Mouse (Mus musculus) MEL (cell line): ENCODE data around the gene Dlg2. TPM values are rescaled to one million over a fixed set of nuclear protein-coding genes. Genes with fewer than 3 reads are reported as not detected.

ENCODE experiments used
- DNase-seq: peaks from one replicate; pipeline ENCODE4 v3.0.0; 2011; ENCODE audit warnings: low read depth, low spot score
- H3K27ac ChIP-seq: 2 replicates; pipeline ENCODE4 v1.5.1; 2012; ENCODE audit warnings: low read depth, mild to moderate bottlenecking, control low read depth, low read length, moderate library complexity; ENCODE audit not compliant: control insufficient read depth
- H3K27me3 ChIP-seq, 2 experiments: fragments of 150-350 bp in 1 of 2; sonication (generic) in 1 of 2; 2 replicates each; pipeline ENCODE4 v1.6.1; 2012; ENCODE audit warnings: low read length in 2 of 2, mild to moderate bottlenecking in 2 of 2, improper control_type of control experiment in 1 of 2, moderate library complexity in 1 of 2; ENCODE audit not compliant: insufficient read depth in 2 of 2, control insufficient read depth in 1 of 2
- H3K36me3 ChIP-seq, 2 experiments: 2 replicates each; pipeline ENCODE4 v1.6.1; 2012 to 2014; ENCODE audit warnings: low read length in 2 of 2, improper control_type of control experiment in 1 of 2, inconsistent platforms in 1 of 2, mild to moderate bottlenecking in 1 of 2; ENCODE audit not compliant: insufficient read depth in 2 of 2, control insufficient read depth in 1 of 2
- H3K4me1 ChIP-seq, 2 experiments: fragments of 150-350 bp in 1 of 2; sonication (generic) in 1 of 2; 2 replicates each; pipeline ENCODE4 v1.6.1; 2012; ENCODE audit warnings: low read length in 2 of 2, improper control_type of control experiment in 1 of 2, mild to moderate bottlenecking in 1 of 2; ENCODE audit not compliant: insufficient read depth in 2 of 2, control insufficient read depth in 1 of 2
- H3K4me3 ChIP-seq, 2 experiments: fragments of 150-350 bp in 1 of 2; sonication (generic) in 1 of 2; 2 replicates each; pipeline ENCODE4 v1.5.1; 2012; ENCODE audit warnings: low read depth in 2 of 2, low read length in 2 of 2, mild to moderate bottlenecking in 2 of 2, moderate library complexity in 2 of 2, control low read depth in 1 of 2, improper control_type of control experiment in 1 of 2; ENCODE audit not compliant: control insufficient read depth in 1 of 2, insufficient read depth in 1 of 2
- H3K79me2 ChIP-seq: 2 replicates; pipeline ENCODE4 v1.6.1; 2012; ENCODE audit warnings: mild to moderate bottlenecking, low read length, moderate library complexity; ENCODE audit not compliant: control insufficient read depth, poor library complexity, insufficient read depth
- H3K9ac ChIP-seq: 2 replicates; pipeline ENCODE4 v1.6.1; 2012; ENCODE audit warnings: low read depth, mild to moderate bottlenecking, control low read depth, low read length, moderate library complexity; ENCODE audit not compliant: control insufficient read depth, poor library complexity, severe bottlenecking
- H3K9me3 ChIP-seq: fragments of 150-350 bp; sonication (generic); replicated peaks from 2 replicates; pipeline ENCODE4 v1.6.1; 2012; ENCODE audit warnings: mild to moderate bottlenecking, low read length, improper control_type of control experiment, moderate library complexity; ENCODE audit not compliant: insufficient read depth
- CHD1 ChIP-seq: IDR thresholded peaks from 2 replicates; pipeline ENCODE4 v1.6.1; 2012; ENCODE audit warnings: low read depth, mild to moderate bottlenecking, inconsistent platforms, low read length, improper control_type of control experiment
- CTCF ChIP-seq, 3 experiments: IDR thresholded peaks in 2 of 3; conservative IDR thresholded peaks in 1 of 3; 2 replicates each; pipeline ENCODE4 v1.5.1; 2011 to 2012; ENCODE audit warnings: low read length in 3 of 3, low read depth in 2 of 3, mild to moderate bottlenecking in 2 of 3, improper control_type of control experiment in 1 of 3, inconsistent platforms in 1 of 3, mixed read lengths in 1 of 3, moderate library complexity in 1 of 3; ENCODE audit not compliant: control insufficient read depth in 1 of 3, insufficient read depth in 1 of 3, poor library complexity in 1 of 3, severe bottlenecking in 1 of 3
- E2F4 ChIP-seq: IDR thresholded peaks from 2 replicates; pipeline ENCODE4 v1.6.1; 2011; ENCODE audit warnings: low read depth, low read length, improper control_type of control experiment, borderline replicate concordance
- GABPA ChIP-seq: IDR thresholded peaks from 2 replicates; pipeline ENCODE4 v1.6.1; 2012; ENCODE audit warnings: low read depth, mild to moderate bottlenecking, inconsistent platforms, low read length, improper control_type of control experiment, moderate library complexity
- GATA1 ChIP-seq: IDR thresholded peaks from 2 replicates; pipeline ENCODE4 v1.6.1; 2011; ENCODE audit warnings: low read depth, low read length, improper control_type of control experiment
- HCFC1 ChIP-seq: IDR thresholded peaks from 2 replicates; pipeline ENCODE4 v1.6.1; 2012; ENCODE audit warnings: low read depth, mild to moderate bottlenecking, inconsistent platforms, low read length, improper control_type of control experiment, moderate library complexity
- JUND ChIP-seq: IDR thresholded peaks from 2 replicates; pipeline ENCODE4 v1.6.1; 2011; ENCODE audit warnings: low read depth, mild to moderate bottlenecking, improper control_type of control experiment, low read length
- MAFK ChIP-seq: IDR thresholded peaks from 2 replicates; pipeline ENCODE4 v1.6.1; 2011; ENCODE audit warnings: low read depth, mild to moderate bottlenecking, low read length, improper control_type of control experiment, borderline replicate concordance
- MEF2A ChIP-seq: IDR thresholded peaks from 2 replicates; pipeline ENCODE4 v1.6.1; 2014; ENCODE audit warnings: low read depth, mild to moderate bottlenecking, inconsistent platforms, low read length, improper control_type of control experiment; ENCODE audit not compliant: poor library complexity, insufficient replicate concordance, severe bottlenecking; ENCODE audit errors: extremely low read depth
- MXI1 ChIP-seq: IDR thresholded peaks from 2 replicates; pipeline ENCODE4 v1.6.1; 2011; ENCODE audit warnings: mild to moderate bottlenecking, low read depth, low read length, improper control_type of control experiment
- MYC ChIP-seq: IDR thresholded peaks from 2 replicates; pipeline ENCODE4 v1.6.1; 2011; ENCODE audit warnings: low read depth, mild to moderate bottlenecking, low read length, improper control_type of control experiment, moderate library complexity
- NELFE ChIP-seq: IDR thresholded peaks from 2 replicates; pipeline ENCODE4 v1.6.1; 2011; ENCODE audit warnings: low read depth, low read length, improper control_type of control experiment
- NRF1 ChIP-seq: IDR thresholded peaks from 2 replicates; pipeline ENCODE4 v1.6.1; 2014; ENCODE audit warnings: low read depth, mild to moderate bottlenecking, inconsistent platforms, low read length, improper control_type of control experiment, moderate library complexity; ENCODE audit not compliant: poor library complexity, insufficient read depth, severe bottlenecking
- POLR2AphosphoS2 ChIP-seq: IDR thresholded peaks from 2 replicates; pipeline ENCODE4 v1.6.1; 2011; ENCODE audit warnings: low read length, improper control_type of control experiment
- POLR2AphosphoS5 ChIP-seq: IDR thresholded peaks from 2 replicates; pipeline ENCODE4 v1.6.1; 2012; ENCODE audit warnings: low read depth, borderline replicate concordance, mild to moderate bottlenecking, inconsistent platforms, low read length, moderate library complexity, mixed read lengths
- RAD21 ChIP-seq: IDR thresholded peaks from 2 replicates; pipeline ENCODE4 v1.6.1; 2011; ENCODE audit warnings: mild to moderate bottlenecking, low read depth, low read length, improper control_type of control experiment
- RCOR1 ChIP-seq: IDR thresholded peaks from 2 replicates; pipeline ENCODE4 v1.6.1; 2012; ENCODE audit warnings: low read depth, mild to moderate bottlenecking, inconsistent platforms, low read length, improper control_type of control experiment
- TAL1 ChIP-seq: IDR thresholded peaks from 2 replicates; pipeline ENCODE4 v1.6.1; 2012; ENCODE audit warnings: mild to moderate bottlenecking, inconsistent platforms, low read length, moderate library complexity, mixed read lengths
- TCF12 ChIP-seq: IDR thresholded peaks from 2 replicates; pipeline ENCODE4 v1.6.1; 2014; ENCODE audit warnings: low read depth, mild to moderate bottlenecking, inconsistent platforms, low read length, improper control_type of control experiment, moderate library complexity
- UBTF ChIP-seq: IDR thresholded peaks from 2 replicates; pipeline ENCODE4 v1.6.1; 2012; ENCODE audit warnings: low read depth, mild to moderate bottlenecking, inconsistent platforms, low read length, improper control_type of control experiment, moderate library complexity, borderline replicate concordance; ENCODE audit not compliant: insufficient read depth
- USF1 ChIP-seq: IDR thresholded peaks from 2 replicates; pipeline ENCODE4 v1.6.1; 2014; ENCODE audit warnings: low read depth, mild to moderate bottlenecking, inconsistent platforms, low read length, improper control_type of control experiment, moderate library complexity
- ZC3H11A ChIP-seq: IDR thresholded peaks from 2 replicates; pipeline ENCODE4 v1.6.1; 2012; ENCODE audit warnings: low read depth, mild to moderate bottlenecking, inconsistent platforms, low read length, improper control_type of control experiment
- ZKSCAN1 ChIP-seq: IDR thresholded peaks from 2 replicates; pipeline ENCODE4 v1.6.1; 2012; ENCODE audit warnings: low read depth, mild to moderate bottlenecking, inconsistent platforms, low read length, improper control_type of control experiment, moderate library complexity
- ZNF384 ChIP-seq: IDR thresholded peaks from 2 replicates; pipeline ENCODE4 v1.6.1; 2012; ENCODE audit warnings: low read depth, mild to moderate bottlenecking, inconsistent platforms, low read length, improper control_type of control experiment
- polyA plus RNA-seq, 2 experiments: library from polyadenylated mRNA; stranded (reverse) in 1 of 2; unstranded in 1 of 2; fragments of >175 nt in 1 of 2; fragments of >200 nt in 1 of 2; gene quantifications; 2 replicates each; pipeline versions ENCODE4 v1.2.1 to v1.2.4; 2012; ENCODE audit warnings: low replicate concordance in 2 of 2, low read depth in 1 of 2; ENCODE audit not compliant: insufficient read length in 2 of 2, insufficient read depth in 1 of 2, missing spikeins in 1 of 2
- total RNA-seq: library from RNA; depleted of rRNA; stranded (reverse); fragments of 300-350 nt; gene quantifications from 2 replicates; pipeline ENCODE4 v1.2.3, GENCODE M21; 2012

Gene Dlg2
- total and polyA plus RNA-seq, 3 experiments, result 0.04 TPM; not detected in 2

- no peaks in the 10 kb centered on the region for H3K4me1 ChIP-seq
- H3K27ac ChIP-seq, result no peak overlapping the region
- H3K27me3 ChIP-seq, result no peaks in the 10 kb centered on the region
- no peak for TF ChIP-seq CHD1
- no peak for TF ChIP-seq RAD21
- TF ChIP-seq CTCF (IDR thresholded peaks at IDR 0.05 in 2 of 3, conservative IDR thresholded peaks at IDR 0.05 in 1 of 3; ENCODE audit: control insufficient read depth in 1 of 3, insufficient read depth in 1 of 3, low read depth in 2 of 3, low read length in 3 of 3, poor library complexity in 1 of 3, severe bottlenecking in 1 of 3), result no peak
- TF ChIP-seq GATA1, result no peak
- no peak for TF ChIP-seq E2F4
- TF ChIP-seq NELFE, result no peak
- TF ChIP-seq RCOR1, result no peak
- TF ChIP-seq USF1, result no peak
- TF ChIP-seq MXI1, result no peak
- TF ChIP-seq TCF12, result no peak
- TF ChIP-seq ZC3H11A, result no peak
- no peak overlapping the region for H3K4me3 ChIP-seq
- no peak for DNase-seq
- no peaks in the 10 kb centered on the region for H3K9me3 ChIP-seq
- no peaks in the 10 kb centered on the region for H3K79me2 ChIP-seq
- no peaks in the 10 kb centered on the region for H3K36me3 ChIP-seq
- no peak overlapping the region for H3K9ac ChIP-seq
These were observed 1019.1 kb downstream of the Dlg2 start for GRCm38 (mm10) chr7:91495526-91495925.

- no peaks in the 10 kb centered on the region for H3K79me2 ChIP-seq
- H3K4me1 ChIP-seq, result no peaks in the 10 kb centered on the region
- H3K9ac ChIP-seq, result no peak overlapping the region
- H3K27me3 ChIP-seq, result no peaks in the 10 kb centered on the region
- H3K9me3 ChIP-seq, result no peaks in the 10 kb centered on the region
- H3K4me3 ChIP-seq, result no peak overlapping the region
- H3K36me3 ChIP-seq, result no peaks in the 10 kb centered on the region
- TF ChIP-seq GABPA, result no peak
- TF ChIP-seq UBTF, result no peak
- no peak for TF ChIP-seq ZKSCAN1
- no peak for TF ChIP-seq HCFC1
- TF ChIP-seq MAFK, result no peak
- TF ChIP-seq RCOR1, result no peak
- no peak for TF ChIP-seq USF1
- no peak for TF ChIP-seq POLR2AphosphoS5
- no peak for TF ChIP-seq NRF1
- TF ChIP-seq TAL1, result no peak
- no peak for TF ChIP-seq MYC
- no peak for TF ChIP-seq MEF2A
- no peak for TF ChIP-seq POLR2AphosphoS2
- TF ChIP-seq E2F4, result no peak
- no peak for TF ChIP-seq ZNF384
- no peak for TF ChIP-seq CHD1
- TF ChIP-seq JUND, result no peak
- no peak overlapping the region for H3K27ac ChIP-seq
- no peak for DNase-seq
These were observed 1034.6 kb downstream of the Dlg2 start for GRCm38 (mm10) chr7:91511119-91511518.
